Mouse (Mus musculus) bone marrow, adult 2 months (tissue): Measurements from ENCODE around the gene Syce2.

Experiments
- CTCF ChIP-seq: fragments of 200-500 bp; IDR thresholded peaks from 2 replicates; pipeline ENCODE4 v1.5.1; 2011; ENCODE audit warnings: low read length, control low read depth; ENCODE audit not compliant: control insufficient read depth, insufficient read depth
- POLR2A ChIP-seq: fragments of 200-500 bp; IDR thresholded peaks from 2 replicates; pipeline ENCODE4 v1.6.1; 2011; ENCODE audit warnings: low read depth, mild to moderate bottlenecking, control low read depth, low read length, borderline replicate concordance; ENCODE audit not compliant: control insufficient read depth

- TF ChIP-seq POLR2A, result no peak
- TF ChIP-seq CTCF, result no peak
Observed at GRCm38 (mm10) chr8:84907493-84907892, 35.6 kb downstream of the Syce2 start.
